Mouse (Mus musculus): Measurements from ENCODE around the gene Nrg3.

- TF ChIP-seq TCF3 (IDR thresholded peaks at IDR 0.05; ENCODE audit: insufficient read length, low read depth), result no peak
- TF ChIP-seq E2F4 (IDR thresholded peaks at IDR 0.05; ENCODE audit: insufficient read depth), result no peak
- TF ChIP-seq POLR2A (IDR thresholded peaks at IDR 0.05; ENCODE audit: insufficient read length, low read depth), result no peak
- no peak for TF ChIP-seq MAX (IDR thresholded peaks at IDR 0.05; ENCODE audit: low read depth)
- TF ChIP-seq TCF12 (IDR thresholded peaks at IDR 0.05; ENCODE audit: insufficient read depth, poor library complexity, severe bottlenecking), result no peak
- TF ChIP-seq CEBPB (IDR thresholded peaks at IDR 0.05; ENCODE audit: insufficient read depth, poor library complexity, severe bottlenecking), result no peak
Observed at GRCm38 (mm10) chr14:38659973-38660372, 812.9 kb downstream of the Nrg3 start.

All from myocyte (in vitro differentiated cells).